Mouse (Mus musculus) heart, embryonic 10.5 days (tissue): ENCODE data around the gene Rnase1. TPM values are rescaled to one million over a fixed set of nuclear protein-coding genes. Genes with fewer than 3 reads are reported as not detected.

Experiments
- DNase-seq: peaks from one replicate; pipeline ENCODE4 v3.0.0-alpha.2; 2017; ENCODE audit warnings: low spot score
- H3K27ac ChIP-seq: fragments of 300-500 bp; sonication (generic); 2 replicates; pipeline ENCODE4 v1.5.1; 2016; ENCODE audit warnings: mild to moderate bottlenecking
- H3K27me3 ChIP-seq: fragments of 300-500 bp; sonication (generic); 2 replicates; pipeline ENCODE4 v1.6.1; 2016; ENCODE audit warnings: mild to moderate bottlenecking; ENCODE audit not compliant: poor library complexity, insufficient read depth, severe bottlenecking
- H3K36me3 ChIP-seq: fragments of 300-500 bp; sonication (generic); 2 replicates; pipeline ENCODE4 v1.6.1; 2016; ENCODE audit warnings: mild to moderate bottlenecking, moderate library complexity
- H3K4me1 ChIP-seq: fragments of 300-500 bp; sonication (generic); 2 replicates; pipeline ENCODE4 v1.6.1; 2016; ENCODE audit warnings: mild to moderate bottlenecking
- H3K4me3 ChIP-seq: fragments of 300-500 bp; sonication (generic); 2 replicates; pipeline ENCODE4 v1.5.1; 2016; ENCODE audit warnings: mild to moderate bottlenecking, moderate library complexity
- H3K9me3 ChIP-seq: fragments of 300-500 bp; sonication (generic); 2 replicates; pipeline ENCODE4 v1.6.1; 2016; ENCODE audit warnings: mild to moderate bottlenecking, moderate library complexity
- WGBS: fragments of 180-500 bp; shearing (Covaris S2); methylation state at CpG from one replicate; pipeline ENCODE4 v1.1.7; 2016; 5-methylcytosine and 5-hydroxymethylcytosine counted together
- polyA plus RNA-seq: library from polyadenylated mRNA; unstranded; fragments of >200 nt; fragmentation: Nextera tagmentation; extraction: Ambion mirVana; gene quantifications from 2 replicates; pipeline ENCODE4 v1.2.1, GENCODE M21; 2016

The Rnase1 gene
- polyA plus RNA-seq, 1 experiment from 2014 or later = not detected

GRCm38 (mm10) chr14:51152249-51152870 lies 5.8 kb upstream of the Rnase1 start:
- 34% methylated on average over 5 of the region's 5 CpGs for WGBS
- DNase-seq = no peak
- no peaks in the 10 kb centered on the region for H3K27me3 ChIP-seq
- no peaks in the 10 kb centered on the region for H3K36me3 ChIP-seq
- no peak overlapping the region for H3K4me3 ChIP-seq
- H3K4me1 ChIP-seq = 0 out of 2 replicates have a peak, but pooled peaks cover 6% of the 10 kb centered on the region
- H3K9me3 ChIP-seq = no peaks in the 10 kb centered on the region
- H3K27ac ChIP-seq = no peak overlapping the region

- H3K4me3 ChIP-seq = no peak overlapping the region
- no peak for DNase-seq
- no peaks in the 10 kb centered on the region for H3K27me3 ChIP-seq
- H3K9me3 ChIP-seq = no peaks in the 10 kb centered on the region
- H3K36me3 ChIP-seq = no peaks in the 10 kb centered on the region
- H3K4me1 ChIP-seq = 0 out of 2 replicates have a peak, but pooled peaks cover 6% of the 10 kb centered on the region
- H3K27ac ChIP-seq = no peak overlapping the region
- 70% methylated on average over 3 of the region's 3 CpGs for WGBS
These were observed 3.7 kb upstream of the Rnase1 start for GRCm38 (mm10) chr14:51150206-51150831.

GRCm38 (mm10) chr14:51149164-51149563 lies 2.6 kb upstream of the Rnase1 start:
- Histone ChIP-seq H3K4me1 (0 out of 2 replicates have a peak, but pooled peaks cover 6% of the 10 kb centered on the region), H3K27me3 (no peaks in the 10 kb centered on the region), H3K9me3 (no peaks in the 10 kb centered on the region), H3K4me3 (no peak overlapping the region), H3K27ac (no peak overlapping the region), H3K36me3 (no peaks in the 10 kb centered on the region)
- DNase-seq = no peak
- 59% methylated on average over 5 of the region's 5 CpGs for WGBS

GRCm38 (mm10) chr14:51148006-51148405 lies 1.4 kb upstream of the Rnase1 start:
- no peak for DNase-seq
- WGBS = 46% methylated on average over 3 of the region's 3 CpGs
- 0 out of 2 replicates have a peak, but pooled peaks cover 6% of the 10 kb centered on the region for H3K4me1 ChIP-seq

GRCm38 (mm10) chr14:51145521-51145920 lies 1.1 kb downstream of the Rnase1 start:
- Histone ChIP-seq H3K4me1 (0 out of 2 replicates have a peak, but pooled peaks cover 6% of the 10 kb centered on the region), H3K9me3 (no peaks in the 10 kb centered on the region), H3K4me3 (no peak overlapping the region), H3K27ac (no peak overlapping the region), H3K36me3 (no peaks in the 10 kb centered on the region), H3K27me3 (no peaks in the 10 kb centered on the region)
- WGBS = 84% methylated on average over 6 of the region's 6 CpGs
- DNase-seq = no peak

More at GRCm38 (mm10) chr14:51148006-51148405, 1.4 kb upstream of the Rnase1 start:
- no peaks in the 10 kb centered on the region for H3K36me3 ChIP-seq
- no peak overlapping the region for H3K27ac ChIP-seq
- H3K4me3 ChIP-seq = no peak overlapping the region
- H3K9me3 ChIP-seq = no peaks in the 10 kb centered on the region
- H3K27me3 ChIP-seq = no peaks in the 10 kb centered on the region

GRCm38 (mm10) chr14:51144451-51144850 lies 2.1 kb downstream of the Rnase1 start:
- H3K4me1 ChIP-seq = 0 out of 2 replicates have a peak, but pooled peaks cover 6% of the 10 kb centered on the region
- no peak for DNase-seq
- no peaks in the 10 kb centered on the region for H3K36me3 ChIP-seq
- no peaks in the 10 kb centered on the region for H3K9me3 ChIP-seq
- no peak overlapping the region for H3K4me3 ChIP-seq
- no peaks in the 10 kb centered on the region for H3K27me3 ChIP-seq
- WGBS = 92% methylated on average over 4 of the region's 4 CpGs
- H3K27ac ChIP-seq = no peak overlapping the region

- Histone ChIP-seq H3K27me3 (no peaks in the 10 kb centered on the region), H3K4me3 (no peak overlapping the region), H3K9me3 (no peaks in the 10 kb centered on the region), H3K4me1 (0 out of 2 replicates have a peak, but pooled peaks cover 6% of the 10 kb centered on the region), H3K36me3 (no peaks in the 10 kb centered on the region), H3K27ac (no peak overlapping the region)
- 62% methylated on average over 2 of the region's 2 CpGs for WGBS
- no peak for DNase-seq
These were observed 2.6 kb downstream of the Rnase1 start for GRCm38 (mm10) chr14:51143937-51144336.

GRCm38 (mm10) chr14:51143287-51143686 lies 3.3 kb downstream of the Rnase1 start:
- no peak overlapping the region for H3K27ac ChIP-seq
- 0 out of 2 replicates have a peak, but pooled peaks cover 6% of the 10 kb centered on the region for H3K4me1 ChIP-seq

GRCm38 (mm10) chr14:51142568-51142967 lies 4.0 kb downstream of the Rnase1 start:
- Histone ChIP-seq H3K27ac (no peak overlapping the region), H3K4me3 (no peak overlapping the region), H3K9me3 (no peaks in the 10 kb centered on the region), H3K27me3 (no peaks in the 10 kb centered on the region), H3K36me3 (no peaks in the 10 kb centered on the region), H3K4me1 (no peaks in the 10 kb centered on the region)
- no peak for DNase-seq
- WGBS = 68% methylated on average over 3 of the region's 3 CpGs

More at GRCm38 (mm10) chr14:51143287-51143686, 3.3 kb downstream of the Rnase1 start:
- WGBS = 65% methylated on average over 4 of the region's 4 CpGs
- Histone ChIP-seq H3K9me3 (no peaks in the 10 kb centered on the region), H3K27me3 (no peaks in the 10 kb centered on the region), H3K36me3 (no peaks in the 10 kb centered on the region), H3K4me3 (no peak overlapping the region)
- DNase-seq = peak; percentile 75

- H3K27me3 ChIP-seq = no peaks in the 10 kb centered on the region
- no peaks in the 10 kb centered on the region for H3K4me1 ChIP-seq
- no peaks in the 10 kb centered on the region for H3K9me3 ChIP-seq
- no peak for DNase-seq
- WGBS = 84% methylated on average over 4 of the region's 4 CpGs
- no peak overlapping the region for H3K27ac ChIP-seq
- H3K4me3 ChIP-seq = no peak overlapping the region
- no peaks in the 10 kb centered on the region for H3K36me3 ChIP-seq
These were observed 4.5 kb downstream of the Rnase1 start for GRCm38 (mm10) chr14:51142119-51142518.

- 0 out of 2 replicates have a peak overlapping the region, but pooled peaks have one; percentile 10 for H3K27ac ChIP-seq
- 72% methylated on average over 2 of the region's 2 CpGs for WGBS
- H3K4me1 ChIP-seq = no peaks in the 10 kb centered on the region
- no peak for DNase-seq
- H3K27me3 ChIP-seq = no peaks in the 10 kb centered on the region
- H3K9me3 ChIP-seq = no peaks in the 10 kb centered on the region
- no peak overlapping the region for H3K4me3 ChIP-seq
- no peaks in the 10 kb centered on the region for H3K36me3 ChIP-seq
These were observed 6.2 kb downstream of the Rnase1 start for GRCm38 (mm10) chr14:51140342-51140741.

- H3K27ac ChIP-seq = peak overlapping the region; percentile 42; the same call in 1 of the 2 replicates
- no peak for DNase-seq
- no peaks in the 10 kb centered on the region for H3K36me3 ChIP-seq
- H3K27me3 ChIP-seq = no peaks in the 10 kb centered on the region
- H3K4me1 ChIP-seq = peaks cover 20% of the 10 kb centered on the region
- H3K9me3 ChIP-seq = no peaks in the 10 kb centered on the region
- no peak overlapping the region for H3K4me3 ChIP-seq
- 87% methylated on average over 4 of the region's 4 CpGs for WGBS
These were observed 14.2 kb downstream of the Rnase1 start for GRCm38 (mm10) chr14:51132372-51132771.

- no peak for DNase-seq
- peaks cover 20% of the 10 kb centered on the region for H3K4me1 ChIP-seq
- H3K27me3 ChIP-seq = no peaks in the 10 kb centered on the region
- H3K4me3 ChIP-seq = no peak overlapping the region
- H3K27ac ChIP-seq = peak overlapping the region; percentile 67; the same call in 1 of the 2 replicates
- no peaks in the 10 kb centered on the region for H3K9me3 ChIP-seq
- no peaks in the 10 kb centered on the region for H3K36me3 ChIP-seq
- WGBS = 72% methylated on average over 7 of the region's 7 CpGs
These were observed 15.3 kb downstream of the Rnase1 start for GRCm38 (mm10) chr14:51131086-51131815.
